Mouse (Mus musculus): Measurements from ENCODE around the gene Mrpl17. TPM values are rescaled to one million over a fixed set of nuclear protein-coding genes. Genes with fewer than 3 reads are reported as not detected.

Mrpl17 gene
- polyA plus RNA-seq, 2 experiments = 136 to 222 TPM

DNA sequence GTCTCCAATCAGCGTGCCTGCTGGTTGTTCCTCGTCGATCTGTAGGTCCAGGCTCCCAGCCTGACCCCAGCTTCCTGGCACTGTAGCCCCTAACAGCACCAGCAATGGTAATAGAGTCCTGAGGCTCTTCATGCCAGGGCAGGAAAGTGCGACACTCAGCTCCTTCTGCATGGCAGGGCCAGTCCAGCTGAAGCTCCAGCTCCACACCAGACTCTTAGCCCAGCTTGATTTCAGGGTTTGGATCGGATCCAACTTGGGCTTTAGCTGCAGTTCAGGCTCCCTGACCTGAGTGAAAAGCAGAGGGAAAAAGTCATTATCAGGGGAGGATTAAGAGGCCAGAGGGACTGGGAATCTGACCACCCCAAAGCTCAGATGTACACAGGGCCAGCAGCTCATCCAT, 37.9 kb downstream of the Mrpl17 start:
- H3K36me3 ChIP-seq (replicated peaks; ENCODE audit: control insufficient read depth, insufficient read depth, low read depth) = no peaks in the 10 kb centered on the region
- H3K9me3 ChIP-seq (ENCODE audit: control insufficient read depth, low read length) = no peaks in the 10 kb centered on the region
- H3K27ac ChIP-seq = no peak overlapping the region
- no peak overlapping the region for H3K9ac ChIP-seq (replicated peaks)
- ATAC-seq (ENCODE audit: insufficient read depth) = no peak
- no peak for TF ChIP-seq EP300 (IDR thresholded peaks at IDR 0.05; ENCODE audit: low read depth)
- TF ChIP-seq CTCF (IDR thresholded peaks at IDR 0.05; ENCODE audit: low read depth) = no peak
- DNase-seq (ENCODE audit: low read depth in 3 of 3, low spot score in 3 of 3) = no peak
- H3K4me3 ChIP-seq (ENCODE audit: insufficient read depth in 1 of 2, low read depth in 2 of 2, low read length in 2 of 2) = no peak overlapping the region
- no peak overlapping the region for H3K4me2 ChIP-seq (ENCODE audit: low read depth)
- 62% methylated on average over 5 of the region's 5 CpGs for WGBS (ENCODE audit: insufficient replicate concordance)
- H3K27me3 ChIP-seq (ENCODE audit: control insufficient read depth, insufficient read depth, low read length) = no peaks in the 10 kb centered on the region
- H3K4me1 ChIP-seq (replicated peaks; ENCODE audit: control insufficient read depth in 2 of 2, insufficient read depth in 2 of 2, low read length in 1 of 2) = no peaks in the 10 kb centered on the region; a peak in 1 of 4 replicates

DNA sequence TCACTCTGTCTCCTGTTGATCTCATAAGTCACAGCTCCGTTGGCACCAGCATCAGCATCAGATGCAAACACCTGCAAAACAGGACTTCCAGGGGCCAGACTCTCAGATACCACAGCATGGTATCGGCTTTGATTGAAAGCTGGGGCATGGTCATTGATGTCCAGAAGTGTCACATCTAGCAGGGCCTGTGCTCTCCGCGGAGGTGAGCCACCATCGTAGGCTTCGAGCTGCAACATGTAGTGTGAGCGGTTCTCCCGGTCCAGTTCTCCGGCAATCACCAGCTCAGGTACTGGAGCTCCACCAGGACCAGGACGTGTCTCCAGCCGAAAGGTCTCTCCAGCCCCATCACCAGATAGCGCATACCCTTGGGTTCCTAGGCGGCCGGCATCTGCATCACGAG, 38.6 kb downstream of the Mrpl17 start:
- no peak overlapping the region for H3K27ac ChIP-seq
- peaks cover 0 to 3% of the 10 kb centered on the region in 2 experiments; a peak in 1 of 4 replicates for H3K4me1 ChIP-seq (replicated peaks; ENCODE audit: control insufficient read depth in 2 of 2, insufficient read depth in 2 of 2, low read length in 1 of 2)
- H3K27me3 ChIP-seq (ENCODE audit: control insufficient read depth, insufficient read depth, low read length) = no peaks in the 10 kb centered on the region
- WGBS (ENCODE audit: insufficient replicate concordance) = 80% methylated on average over 15 of the region's 15 CpGs
- H3K9ac ChIP-seq (replicated peaks) = no peak overlapping the region
- H3K4me2 ChIP-seq (ENCODE audit: low read depth) = no peak overlapping the region
- no peak overlapping the region for H3K4me3 ChIP-seq (ENCODE audit: insufficient read depth in 1 of 2, low read depth in 2 of 2, low read length in 2 of 2)
- no peaks in the 10 kb centered on the region for H3K9me3 ChIP-seq (ENCODE audit: control insufficient read depth, low read length)
- TF ChIP-seq CTCF (IDR thresholded peaks at IDR 0.05; ENCODE audit: low read depth) = no peak
- no peak for TF ChIP-seq EP300 (IDR thresholded peaks at IDR 0.05; ENCODE audit: low read depth)
- H3K36me3 ChIP-seq (replicated peaks; ENCODE audit: control insufficient read depth, insufficient read depth, low read depth) = no peaks in the 10 kb centered on the region
- ATAC-seq (ENCODE audit: insufficient read depth) (no peak), DNase-seq (ENCODE audit: low read depth in 3 of 3, low spot score in 3 of 3) (no peak)

- TF ChIP-seq CTCF (IDR thresholded peaks at IDR 0.05; ENCODE audit: low read depth) (no peak), EP300 (IDR thresholded peaks at IDR 0.05; ENCODE audit: low read depth) (no peak)
- no peak overlapping the region for H3K27ac ChIP-seq
- no peaks in the 10 kb centered on the region for H3K9me3 ChIP-seq (ENCODE audit: control insufficient read depth, low read length)
- H3K27me3 ChIP-seq (ENCODE audit: control insufficient read depth, insufficient read depth, low read length) = no peaks in the 10 kb centered on the region
- no peaks in the 10 kb centered on the region for H3K36me3 ChIP-seq (replicated peaks; ENCODE audit: control insufficient read depth, insufficient read depth, low read depth)
- H3K4me1 ChIP-seq (replicated peaks; ENCODE audit: control insufficient read depth in 2 of 2, insufficient read depth in 2 of 2, low read length in 1 of 2) = peaks cover 0 to 3% of the 10 kb centered on the region in 2 experiments; a peak in 1 of 4 replicates
- no peak overlapping the region for H3K4me2 ChIP-seq (ENCODE audit: low read depth)
- no peak overlapping the region for H3K4me3 ChIP-seq (ENCODE audit: insufficient read depth in 1 of 2, low read depth in 2 of 2, low read length in 2 of 2)
- ATAC-seq (ENCODE audit: insufficient read depth) (no peak), DNase-seq (ENCODE audit: low read depth in 3 of 3, low spot score in 3 of 3) (no peak)
- 75% methylated on average over 3 of the region's 3 CpGs for WGBS (ENCODE audit: insufficient replicate concordance)
- H3K9ac ChIP-seq (replicated peaks) = no peak overlapping the region
Measured at GRCm38 (mm10) chr7:105769959-105770358, 40.9 kb downstream of the Mrpl17 start.

GRCm38 (mm10) chr7:105767729-105768165, 43.2 kb downstream of the Mrpl17 start:
- no peak for TF ChIP-seq EP300 (IDR thresholded peaks at IDR 0.05; ENCODE audit: low read depth)
- no peak for TF ChIP-seq CTCF (IDR thresholded peaks at IDR 0.05; ENCODE audit: low read depth)
- Histone ChIP-seq H3K4me1 (replicated peaks; ENCODE audit: control insufficient read depth in 2 of 2, insufficient read depth in 2 of 2, low read length in 1 of 2) (peaks cover 0 to 3% of the 10 kb centered on the region in 2 experiments; a peak in 1 of 4 replicates), H3K27ac (no peak overlapping the region), H3K36me3 (replicated peaks; ENCODE audit: control insufficient read depth, insufficient read depth, low read depth) (no peaks in the 10 kb centered on the region), H3K4me2 (ENCODE audit: low read depth) (no peak overlapping the region), H3K27me3 (ENCODE audit: control insufficient read depth, insufficient read depth, low read length) (peaks cover under 1% of the 10 kb centered on the region), H3K9ac (replicated peaks) (no peak overlapping the region), H3K9me3 (ENCODE audit: control insufficient read depth, low read length) (no peaks in the 10 kb centered on the region), H3K4me3 (ENCODE audit: insufficient read depth in 1 of 2, low read depth in 2 of 2, low read length in 2 of 2) (no peak overlapping the region)
- DNase-seq (ENCODE audit: low read depth in 3 of 3, low spot score in 3 of 3) = no peak
- peak; percentile 16; the same call in 1 of the 2 replicates for ATAC-seq (ENCODE audit: insufficient read depth)
- 12% methylated on average over 6 of the region's 6 CpGs for WGBS (ENCODE audit: insufficient replicate concordance)

GRCm38 (mm10) chr7:105764331-105764730, 46.6 kb downstream of the Mrpl17 start:
- 70% methylated on average over 11 of the region's 11 CpGs for WGBS (ENCODE audit: insufficient replicate concordance)
- DNase-seq (ENCODE audit: low read depth in 3 of 3, low spot score in 3 of 3) = no peak
- no peaks in the 10 kb centered on the region for H3K9me3 ChIP-seq (ENCODE audit: control insufficient read depth, low read length)

More at GRCm38 (mm10) chr7:105764331-105764730, 46.6 kb downstream of the Mrpl17 start:
- H3K27me3 ChIP-seq (ENCODE audit: control insufficient read depth, insufficient read depth, low read length) = peaks cover 11% of the 10 kb centered on the region
- H3K4me2 ChIP-seq (ENCODE audit: low read depth) = no peak overlapping the region
- no peaks in the 10 kb centered on the region for H3K36me3 ChIP-seq (replicated peaks; ENCODE audit: control insufficient read depth, insufficient read depth, low read depth)
- peaks cover 0 to 3% of the 10 kb centered on the region in 2 experiments; a peak in 1 of 4 replicates for H3K4me1 ChIP-seq (replicated peaks; ENCODE audit: control insufficient read depth in 2 of 2, insufficient read depth in 2 of 2, low read length in 1 of 2)
- H3K9ac ChIP-seq (replicated peaks) = no peak overlapping the region
- no peak overlapping the region for H3K27ac ChIP-seq
- TF ChIP-seq EP300 (IDR thresholded peaks at IDR 0.05; ENCODE audit: low read depth) (no peak), CTCF (IDR thresholded peaks at IDR 0.05; ENCODE audit: low read depth) (no peak)
- H3K4me3 ChIP-seq (ENCODE audit: insufficient read depth in 1 of 2, low read depth in 2 of 2, low read length in 2 of 2) = no peak overlapping the region
- ATAC-seq (ENCODE audit: insufficient read depth) = no peak

All from liver, embryonic 14.5 days (tissue).